Mouse (Mus musculus): ENCODE measurements around the gene Parp11.

- TF ChIP-seq CTCF (IDR thresholded peaks at IDR 0.05; ENCODE audit: control insufficient read depth, insufficient read depth, low read length) (no peak), POLR2A (IDR thresholded peaks at IDR 0.05; ENCODE audit: borderline replicate concordance, control insufficient read depth, low read depth, low read length) (no peak)
Measured at GRCm38 (mm10) chr6:127529451-127529850, 82.8 kb downstream of the Parp11 start.

Data from bone marrow, adult 2 months (tissue).